Mouse (Mus musculus) retina, embryonic 14.5 days (tissue): ENCODE results near the gene Naa25.

ENCODE experiments used
- DNase-seq: peaks from one replicate; pipeline ENCODE4 v3.0.0-alpha.2; 2015; ENCODE audit warnings: low spot score

The Naa25 gene

GRCm38 (mm10) chr5:121452906-121453305 lies 55.2 kb downstream of the Naa25 start:
- DNase-seq = no peak

GRCm38 (mm10) chr5:121453743-121454502 lies 56.2 kb downstream of the Naa25 start:
- no peak for DNase-seq

GRCm38 (mm10) chr5:121454503-121454782 lies 56.7 kb downstream of the Naa25 start:
- DNase-seq = no peak

- no peak for DNase-seq
These were observed 58.0 kb downstream of the Naa25 start for GRCm38 (mm10) chr5:121455510-121456265.

GRCm38 (mm10) chr5:121461339-121462170 lies 63.8 kb downstream of the Naa25 start:
- no peak for DNase-seq

- DNase-seq = no peak
These were observed 64.4 kb downstream of the Naa25 start for GRCm38 (mm10) chr5:121462171-121462502.

GRCm38 (mm10) chr5:121462967-121463366 lies 65.2 kb downstream of the Naa25 start:
- no peak for DNase-seq

GRCm38 (mm10) chr5:121463601-121464250 lies 66.0 kb downstream of the Naa25 start:
- DNase-seq = no peak

GRCm38 (mm10) chr5:121469566-121469965 lies 71.8 kb downstream of the Naa25 start:
- DNase-seq = no peak

- DNase-seq = no peak
These were observed 74.7 kb downstream of the Naa25 start for GRCm38 (mm10) chr5:121472411-121472810.

- no peak for DNase-seq
These were observed 76.9 kb downstream of the Naa25 start for GRCm38 (mm10) chr5:121474610-121475009.

- DNase-seq = no peak
These were observed 78.3 kb downstream of the Naa25 start for GRCm38 (mm10) chr5:121476040-121476439.

- peak; percentile 90 for DNase-seq
These were observed 79.9 kb downstream of the Naa25 start for GRCm38 (mm10) chr5:121477680-121478079.

GRCm38 (mm10) chr5:121484801-121485200 lies 87.1 kb downstream of the Naa25 start:
- no peak for DNase-seq

- no peak for DNase-seq
These were observed 95.6 kb downstream of the Naa25 start for GRCm38 (mm10) chr5:121493305-121493704.
